Mouse (Mus musculus) forebrain, embryonic 14.5 days (tissue): ENCODE measurements around the gene Kif13a. TPM values are rescaled to one million over a fixed set of nuclear protein-coding genes. Genes with fewer than 3 reads are reported as not detected.

ENCODE experiments used
- ATAC-seq: fragments of 200-750 bp; cut with Nextera tagmentation; 2 replicates; pipeline ENCODE4 v1.8.0; 2017; ENCODE audit warnings: mild to moderate bottlenecking, moderate library complexity
- DNase-seq: peaks from one replicate; pipeline ENCODE4 v3.0.0-alpha.2; 2015; ENCODE audit warnings: low spot score
- H3K27ac ChIP-seq: fragments of 300-500 bp; sonication (generic); 2 replicates; pipeline ENCODE4 v1.5.1; 2014; ENCODE audit warnings: low read depth, mild to moderate bottlenecking, control low read depth, low read length, moderate library complexity
- H3K27me3 ChIP-seq: fragments of 300-500 bp; sonication (generic); replicated peaks from 2 replicates; pipeline ENCODE4 v1.6.1; 2014; ENCODE audit warnings: low read length, control low read depth, mixed read lengths; ENCODE audit not compliant: control insufficient read depth, insufficient read depth
- H3K36me3 ChIP-seq: fragments of 300-500 bp; sonication (generic); 2 replicates; pipeline ENCODE4 v1.6.1; 2014; ENCODE audit warnings: low read length, control low read depth; ENCODE audit not compliant: control insufficient read depth, insufficient read depth
- H3K4me1 ChIP-seq: fragments of 300-500 bp; sonication (generic); 2 replicates; pipeline ENCODE4 v1.6.1; 2014; ENCODE audit warnings: antibody characterized with exemption, low read length, control low read depth; ENCODE audit not compliant: control insufficient read depth, insufficient read depth
- H3K4me2 ChIP-seq: fragments of 300-500 bp; sonication (generic); 2 replicates; pipeline ENCODE4 v1.6.1; 2014; ENCODE audit warnings: mild to moderate bottlenecking, control low read depth, low read length
- H3K4me3 ChIP-seq: fragments of 300-500 bp; sonication (generic); 2 replicates; pipeline ENCODE4 v1.5.1; 2014; ENCODE audit warnings: low read depth, low read length, control low read depth
- H3K9ac ChIP-seq: fragments of 300-500 bp; sonication (generic); 2 replicates; pipeline ENCODE4 v1.6.1; 2014; ENCODE audit warnings: mild to moderate bottlenecking, low read length, control low read depth, moderate library complexity
- H3K9me3 ChIP-seq: fragments of 300-500 bp; sonication (generic); replicated peaks from 2 replicates; pipeline ENCODE4 v1.6.1; 2016; ENCODE audit warnings: low read length, control low read depth, mixed read lengths; ENCODE audit not compliant: control insufficient read depth
- WGBS: fragments of 180-500 bp; shearing (Covaris S2); extraction: QIAGEN DNeasy Blood & Tissue Kit; methylation state at CpG from one replicate; pipeline ENCODE4 v1.1.7; 2014; 5-methylcytosine and 5-hydroxymethylcytosine counted together
- polyA plus RNA-seq: library from polyadenylated mRNA; unstranded; fragments of >200 nt; fragmentation: Nextera tagmentation; extraction: Ambion mirVana; gene quantifications from 2 replicates; pipeline ENCODE4 v1.2.1, GENCODE M21; 2014

Gene Kif13a
- polyA plus RNA-seq, 1 experiment from 2014 or later = 7.1 TPM

GRCm38 (mm10) chr13:46703138-46703537, 226.5 kb downstream of the Kif13a start:
- no peak for ATAC-seq
- WGBS = 82% methylated on average over 5 of the region's 5 CpGs

GRCm38 (mm10) chr13:46701486-46701885, 228.2 kb downstream of the Kif13a start:
- peaks cover 39% of the 10 kb centered on the region for H3K36me3 ChIP-seq
- no peak overlapping the region for H3K9ac ChIP-seq
- no peaks in the 10 kb centered on the region for H3K27me3 ChIP-seq
- no peak overlapping the region for H3K4me3 ChIP-seq
- no peak for DNase-seq
- H3K4me2 ChIP-seq = no peak overlapping the region
- WGBS = 89% methylated on average over 2 of the region's 2 CpGs
- no peaks in the 10 kb centered on the region for H3K9me3 ChIP-seq
- no peak overlapping the region for H3K27ac ChIP-seq
- H3K4me1 ChIP-seq = no peaks in the 10 kb centered on the region
- ATAC-seq = no peak

More at GRCm38 (mm10) chr13:46703138-46703537, 226.5 kb downstream of the Kif13a start:
- peak; percentile 14 for DNase-seq
- H3K27me3 ChIP-seq = no peaks in the 10 kb centered on the region
- peaks cover 34% of the 10 kb centered on the region for H3K36me3 ChIP-seq
- no peak overlapping the region for H3K4me3 ChIP-seq
- no peaks in the 10 kb centered on the region for H3K9me3 ChIP-seq
- no peak overlapping the region for H3K27ac ChIP-seq
- H3K9ac ChIP-seq = no peak overlapping the region
- no peaks in the 10 kb centered on the region for H3K4me1 ChIP-seq
- no peak overlapping the region for H3K4me2 ChIP-seq

- no peaks in the 10 kb centered on the region for H3K9me3 ChIP-seq
- no peaks in the 10 kb centered on the region for H3K27me3 ChIP-seq
- H3K9ac ChIP-seq = no peak overlapping the region
- H3K27ac ChIP-seq = no peak overlapping the region
- WGBS = 92% methylated on average over 1 of the region's 1 CpGs
- H3K36me3 ChIP-seq = peaks cover 46% of the 10 kb centered on the region
- ATAC-seq (no peak), DNase-seq (no peak)
- H3K4me1 ChIP-seq = 0 out of 2 replicates have a peak, but pooled peaks cover 3% of the 10 kb centered on the region
- H3K4me3 ChIP-seq = no peak overlapping the region
- H3K4me2 ChIP-seq = no peak overlapping the region
Observed at GRCm38 (mm10) chr13:46699372-46699771, 230.3 kb downstream of the Kif13a start.

Other genes starting within 250 kb of the Kif13a start
- gene Nup153, start 201.9 kb downstream of the Kif13a start, polyA plus RNA-seq = 25.6 and 27.3 TPM in 2 replicates
- gene Nhlrc1, start 85.0 kb upstream of the Kif13a start, polyA plus RNA-seq = 10.8 and 13.8 TPM in 2 replicates
- 19.7 and 21.2 TPM in 2 replicates for gene Kdm1b, start 113.6 kb upstream of the Kif13a start, polyA plus RNA-seq
- gene Tpmt, start 114.9 kb upstream of the Kif13a start, polyA plus RNA-seq = 25.1 and 29.1 TPM in 2 replicates
- 119 and 140 TPM in 2 replicates for gene Dek, start 176.3 kb upstream of the Kif13a start, polyA plus RNA-seq
- gene Rnf144b, start 192.8 kb upstream of the Kif13a start, polyA plus RNA-seq = 0.88 and 0.91 TPM in 2 replicates